Mouse (Mus musculus) midbrain, postnatal 0 days (tissue): ENCODE measurements around the gene Nid2. TPM values are rescaled to one million over a fixed set of nuclear protein-coding genes. Genes with fewer than 3 reads are reported as not detected.

Experiments
- ATAC-seq: fragments of 200-750 bp; cut with Nextera tagmentation; 2 replicates; pipeline ENCODE4 v1.8.0; 2017; ENCODE audit warnings: moderate number of reproducible peaks, mild to moderate bottlenecking, moderate TSS enrichment, moderate library complexity; ENCODE audit not compliant: low FRiP score
- DNase-seq: peaks from one replicate; pipeline ENCODE4 v3.0.0-alpha.2; 2015; ENCODE audit warnings: low spot score
- H3K27ac ChIP-seq: fragments of 300-500 bp; sonication (generic); 2 replicates; pipeline ENCODE4 v1.5.1; 2014; ENCODE audit warnings: low read depth, mild to moderate bottlenecking, low read length, mixed read lengths
- H3K27me3 ChIP-seq: fragments of 300-500 bp; sonication (generic); 2 replicates; pipeline ENCODE4 v1.6.1; 2014; ENCODE audit warnings: low read length, control low read depth, mixed read lengths; ENCODE audit not compliant: insufficient read depth
- H3K36me3 ChIP-seq: fragments of 300-500 bp; sonication (generic); 2 replicates; pipeline ENCODE4 v1.6.1; 2014; ENCODE audit warnings: low read length, control low read depth, mixed read lengths; ENCODE audit not compliant: insufficient read depth
- H3K4me1 ChIP-seq: fragments of 300-500 bp; sonication (generic); 2 replicates; pipeline ENCODE4 v1.6.1; 2014; ENCODE audit warnings: mild to moderate bottlenecking, control low read depth, antibody characterized with exemption, low read length, mixed read lengths; ENCODE audit not compliant: insufficient read depth
- H3K4me2 ChIP-seq: fragments of 300-500 bp; sonication (generic); 2 replicates; pipeline ENCODE4 v1.6.1; 2014; ENCODE audit warnings: low read depth, mild to moderate bottlenecking, low read length, mixed read lengths; ENCODE audit not compliant: poor library complexity, severe bottlenecking
- H3K4me3 ChIP-seq: fragments of 300-500 bp; sonication (generic); 2 replicates; pipeline ENCODE4 v1.5.1; 2014; ENCODE audit warnings: low read depth, mild to moderate bottlenecking, low read length, moderate library complexity
- H3K9ac ChIP-seq: fragments of 300-500 bp; sonication (generic); replicated peaks from 2 replicates; pipeline ENCODE4 v1.6.1; 2014; ENCODE audit warnings: mild to moderate bottlenecking, low read length, moderate library complexity, mixed read lengths; ENCODE audit not compliant: poor library complexity, severe bottlenecking
- H3K9me3 ChIP-seq: fragments of 300-500 bp; sonication (generic); 2 replicates; pipeline ENCODE4 v1.6.1; 2016; ENCODE audit warnings: low read length, control low read depth
- CTCF ChIP-seq: IDR thresholded peaks from 2 replicates; pipeline ENCODE4 v1.5.1; 2016; ENCODE audit warnings: antibody characterized with exemption, mild to moderate bottlenecking
- WGBS: fragments of 180-500 bp; shearing (Covaris S2); extraction: QIAGEN DNeasy Blood & Tissue Kit; methylation state at CpG from one replicate; pipeline ENCODE4 v1.1.7; 2014; 5-methylcytosine and 5-hydroxymethylcytosine counted together
- polyA plus RNA-seq: library from polyadenylated mRNA; unstranded; fragments of >200 nt; fragmentation: Nextera tagmentation; extraction: Ambion mirVana; gene quantifications from 2 replicates; pipeline ENCODE4 v1.2.1, GENCODE M21; 2015
- total RNA-seq: library from RNA; depleted of rRNA; stranded (reverse); fragments of >200 nt; gene quantifications from 2 replicates; pipeline ENCODE4 v1.2.3, GENCODE M21; 2014

Nid2 gene
- total and polyA plus RNA-seq, 2 experiments from 2014 or later, result 18.6 to 35.2 TPM

- H3K27ac ChIP-seq, result no peak overlapping the region
- H3K9me3 ChIP-seq, result no peaks in the 10 kb centered on the region
- no peak overlapping the region for H3K4me3 ChIP-seq
- H3K4me2 ChIP-seq, result no peak overlapping the region
- no peaks in the 10 kb centered on the region for H3K4me1 ChIP-seq
- WGBS, result 81% methylated on average over 8 of the region's 8 CpGs
- DNase-seq, result no peak
- TF ChIP-seq CTCF, result no peak
- no peaks in the 10 kb centered on the region for H3K27me3 ChIP-seq
- no peak for ATAC-seq
- H3K36me3 ChIP-seq, result no peaks in the 10 kb centered on the region
- no peak overlapping the region for H3K9ac ChIP-seq
These were observed 50.6 kb downstream of the Nid2 start for GRCm38 (mm10) chr14:19801474-19802215.

GRCm38 (mm10) chr14:19803222-19803621, 52.2 kb downstream of the Nid2 start:
- Histone ChIP-seq H3K4me1 (no peaks in the 10 kb centered on the region), H3K4me2 (no peak overlapping the region), H3K9me3 (no peaks in the 10 kb centered on the region), H3K36me3 (no peaks in the 10 kb centered on the region), H3K4me3 (no peak overlapping the region), H3K27me3 (no peaks in the 10 kb centered on the region), H3K9ac (no peak overlapping the region), H3K27ac (no peak overlapping the region)
- DNase-seq (no peak), ATAC-seq (no peak)
- no peak for TF ChIP-seq CTCF
- WGBS, result 51% methylated on average over 4 of the region's 4 CpGs

- no peaks in the 10 kb centered on the region for H3K9me3 ChIP-seq
- H3K27ac ChIP-seq, result no peak overlapping the region
- ATAC-seq, result no peak
- no peak overlapping the region for H3K4me3 ChIP-seq
- no peaks in the 10 kb centered on the region for H3K36me3 ChIP-seq
- TF ChIP-seq CTCF, result no peak
- H3K4me2 ChIP-seq, result no peak overlapping the region
- DNase-seq, result no peak
- no peaks in the 10 kb centered on the region for H3K27me3 ChIP-seq
- H3K9ac ChIP-seq, result no peak overlapping the region
- no peaks in the 10 kb centered on the region for H3K4me1 ChIP-seq
- 40% methylated on average over 10 of the region's 10 CpGs for WGBS
These were observed 52.6 kb downstream of the Nid2 start for GRCm38 (mm10) chr14:19803623-19804022.

- no peak overlapping the region for H3K4me2 ChIP-seq
- ATAC-seq (no peak), DNase-seq (no peak)
- no peaks in the 10 kb centered on the region for H3K9me3 ChIP-seq
- no peaks in the 10 kb centered on the region for H3K4me1 ChIP-seq
- no peak overlapping the region for H3K9ac ChIP-seq
- no peak overlapping the region for H3K4me3 ChIP-seq
- H3K27me3 ChIP-seq, result no peaks in the 10 kb centered on the region
- 0 out of 2 replicates have a peak, but pooled peaks cover 2% of the 10 kb centered on the region for H3K36me3 ChIP-seq
- no peak overlapping the region for H3K27ac ChIP-seq
- TF ChIP-seq CTCF, result no peak
- WGBS, result 73% methylated on average over 3 of the region's 3 CpGs
These were observed 56.3 kb downstream of the Nid2 start for GRCm38 (mm10) chr14:19807339-19807738.

GRCm38 (mm10) chr14:19807858-19808257, 56.8 kb downstream of the Nid2 start:
- Histone ChIP-seq H3K9me3 (no peaks in the 10 kb centered on the region), H3K36me3 (0 out of 2 replicates have a peak, but pooled peaks cover 3% of the 10 kb centered on the region), H3K4me3 (no peak overlapping the region), H3K4me2 (no peak overlapping the region), H3K9ac (no peak overlapping the region), H3K4me1 (no peaks in the 10 kb centered on the region), H3K27ac (no peak overlapping the region), H3K27me3 (no peaks in the 10 kb centered on the region)
- DNase-seq (no peak), ATAC-seq (no peak)
- no peak for TF ChIP-seq CTCF
- WGBS, result 92% methylated on average over 2 of the region's 2 CpGs

- Histone ChIP-seq H3K4me3 (no peak overlapping the region), H3K9me3 (no peaks in the 10 kb centered on the region), H3K4me1 (no peaks in the 10 kb centered on the region), H3K36me3 (peaks cover 7% of the 10 kb centered on the region), H3K9ac (no peak overlapping the region), H3K27ac (no peak overlapping the region), H3K4me2 (no peak overlapping the region), H3K27me3 (no peaks in the 10 kb centered on the region)
- no peak for TF ChIP-seq CTCF
- ATAC-seq (no peak), DNase-seq (peak; percentile 59)
- WGBS, result 68% methylated on average over 10 of the region's 10 CpGs
These were observed 58.9 kb downstream of the Nid2 start for GRCm38 (mm10) chr14:19809934-19810333.
